Mouse (Mus musculus) intestine, embryonic 14.5 days (tissue): ENCODE results near the gene Nceh1. TPM values are rescaled to one million over a fixed set of nuclear protein-coding genes. Genes with fewer than 3 reads are reported as not detected.

Experiments used
- ATAC-seq: fragments of 200-750 bp; cut with Nextera tagmentation; replicated peaks from 2 replicates; pipeline ENCODE4 v1.8.0; 2017; ENCODE audit warnings: low read depth, moderate number of reproducible peaks, moderate TSS enrichment, moderate library complexity; ENCODE audit not compliant: low FRiP score, low TSS enrichment
- DNase-seq: peaks from one replicate; pipeline ENCODE4 v3.0.0-alpha.2; 2018; ENCODE audit warnings: low spot score
- H3K27ac ChIP-seq: fragments of 300-500 bp; sonication (generic); 2 replicates; pipeline ENCODE4 v1.5.1; 2014; ENCODE audit warnings: low read depth, mild to moderate bottlenecking, control low read depth
- H3K27me3 ChIP-seq: fragments of 300-500 bp; sonication (generic); replicated peaks from 2 replicates; pipeline ENCODE4 v1.6.1; 2014; ENCODE audit warnings: low read length, control low read depth; ENCODE audit not compliant: control insufficient read depth, insufficient read depth
- H3K36me3 ChIP-seq: fragments of 300-500 bp; sonication (generic); 2 replicates; pipeline ENCODE4 v1.6.1; 2014; ENCODE audit warnings: low read length, control low read depth; ENCODE audit not compliant: control insufficient read depth, insufficient read depth
- H3K4me1 ChIP-seq: fragments of 300-500 bp; sonication (generic); replicated peaks from 2 replicates; pipeline ENCODE4 v1.6.1; 2014; ENCODE audit warnings: low read length, control low read depth, mixed read lengths; ENCODE audit not compliant: control insufficient read depth, insufficient read depth
- H3K4me2 ChIP-seq: fragments of 300-500 bp; sonication (generic); 2 replicates; pipeline ENCODE4 v1.6.1; 2014; ENCODE audit warnings: low read length
- H3K4me3 ChIP-seq: fragments of 300-500 bp; sonication (generic); 2 replicates; pipeline ENCODE4 v1.5.1; 2014; ENCODE audit warnings: low read depth, low read length, control low read depth, mixed read lengths
- H3K9ac ChIP-seq: fragments of 300-500 bp; sonication (generic); 2 replicates; pipeline ENCODE4 v1.6.1; 2014; ENCODE audit warnings: mild to moderate bottlenecking, low read length
- H3K9me3 ChIP-seq: fragments of 300-500 bp; sonication (generic); 2 replicates; pipeline ENCODE4 v1.6.1; 2016; ENCODE audit warnings: low read length, control low read depth; ENCODE audit not compliant: control insufficient read depth
- WGBS: fragments of 180-500 bp; shearing (Covaris S2); extraction: QIAGEN DNeasy Blood & Tissue Kit; methylation state at CpG from one replicate; pipeline ENCODE4 v1.1.7; 2014; 5-methylcytosine and 5-hydroxymethylcytosine counted together
- polyA plus RNA-seq: library from polyadenylated mRNA; unstranded; fragments of >200 nt; fragmentation: Nextera tagmentation; extraction: Ambion mirVana; gene quantifications from 2 replicates; pipeline ENCODE4 v1.2.1, GENCODE M21; 2014

Gene Nceh1
- polyA plus RNA-seq, 1 experiment from 2014 or later = 6.5 TPM

DNA sequence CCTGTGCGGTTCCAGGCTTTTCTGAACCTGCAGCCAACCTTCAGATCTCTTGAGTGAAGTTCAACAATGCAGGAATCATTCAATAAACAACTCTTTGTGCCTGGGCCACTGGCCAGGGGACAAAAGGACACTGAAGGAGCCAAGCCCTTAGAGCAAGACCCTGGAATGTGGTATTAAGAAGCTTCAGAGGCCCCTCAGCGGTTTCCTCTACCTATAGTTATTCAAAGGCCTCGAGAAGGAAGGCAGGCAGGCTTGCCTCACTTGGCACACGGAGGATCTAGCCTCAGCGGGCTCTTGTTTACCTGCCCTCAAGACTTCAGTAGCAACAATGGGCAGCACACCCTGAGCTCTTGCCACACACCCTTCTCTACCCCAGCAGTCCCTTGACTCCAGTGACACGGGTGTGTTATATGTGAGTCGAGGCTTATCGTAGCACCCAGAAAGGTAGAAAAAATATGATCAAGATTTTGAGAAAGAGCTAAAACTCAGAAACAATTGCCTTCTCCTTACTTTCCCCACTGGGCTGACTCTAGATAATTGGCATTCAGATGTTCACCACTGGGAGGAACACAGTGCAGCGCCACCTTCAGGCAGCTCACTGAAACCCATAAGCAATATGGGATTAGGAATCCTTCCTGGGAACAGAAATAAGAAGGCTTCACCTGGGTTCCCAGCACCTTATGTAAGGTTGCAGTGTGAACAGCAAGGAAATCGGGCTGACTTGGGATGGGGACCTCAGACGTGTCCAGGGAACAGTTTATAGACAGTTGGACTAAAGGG lies 46.0 kb downstream of the Nceh1 start:
- H3K4me2 ChIP-seq = no peak overlapping the region
- no peaks in the 10 kb centered on the region for H3K36me3 ChIP-seq
- no peak overlapping the region for H3K9ac ChIP-seq
- no peak for DNase-seq
- no peaks in the 10 kb centered on the region for H3K27me3 ChIP-seq
- no peak overlapping the region for H3K27ac ChIP-seq
- H3K9me3 ChIP-seq = no peaks in the 10 kb centered on the region
- H3K4me3 ChIP-seq = no peak overlapping the region
- H3K4me1 ChIP-seq = no peaks in the 10 kb centered on the region
- 76% methylated on average over 11 of the region's 11 CpGs for WGBS
- no peak for ATAC-seq

DNA sequence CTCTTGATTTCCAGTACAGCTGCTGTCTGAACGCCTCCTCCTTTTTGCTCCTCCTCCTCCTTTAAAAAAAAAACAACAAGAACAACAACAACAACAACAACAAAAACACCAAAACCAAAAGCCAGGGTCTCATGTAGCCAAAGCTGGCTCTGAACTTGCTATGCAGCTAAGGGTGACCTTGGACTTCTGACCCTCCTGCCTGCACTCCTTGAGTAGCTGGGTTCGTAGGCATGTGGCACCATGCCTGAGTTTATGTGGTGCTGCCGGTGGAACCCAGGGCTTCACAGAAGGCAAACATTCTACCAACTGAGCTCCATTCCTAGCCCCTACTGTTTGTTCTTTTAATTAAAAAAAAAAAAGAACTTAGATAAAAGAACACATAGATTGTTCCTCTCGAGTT lies 50.6 kb downstream of the Nceh1 start:
- no peaks in the 10 kb centered on the region for H3K27me3 ChIP-seq
- no peak for DNase-seq
- no peaks in the 10 kb centered on the region for H3K9me3 ChIP-seq
- H3K4me1 ChIP-seq = no peaks in the 10 kb centered on the region
- H3K9ac ChIP-seq = no peak overlapping the region
- H3K36me3 ChIP-seq = no peaks in the 10 kb centered on the region
- no peak overlapping the region for H3K4me3 ChIP-seq
- H3K27ac ChIP-seq = no peak overlapping the region
- WGBS = 78% methylated on average over 4 of the region's 4 CpGs
- no peak for ATAC-seq
- H3K4me2 ChIP-seq = no peak overlapping the region

DNA sequence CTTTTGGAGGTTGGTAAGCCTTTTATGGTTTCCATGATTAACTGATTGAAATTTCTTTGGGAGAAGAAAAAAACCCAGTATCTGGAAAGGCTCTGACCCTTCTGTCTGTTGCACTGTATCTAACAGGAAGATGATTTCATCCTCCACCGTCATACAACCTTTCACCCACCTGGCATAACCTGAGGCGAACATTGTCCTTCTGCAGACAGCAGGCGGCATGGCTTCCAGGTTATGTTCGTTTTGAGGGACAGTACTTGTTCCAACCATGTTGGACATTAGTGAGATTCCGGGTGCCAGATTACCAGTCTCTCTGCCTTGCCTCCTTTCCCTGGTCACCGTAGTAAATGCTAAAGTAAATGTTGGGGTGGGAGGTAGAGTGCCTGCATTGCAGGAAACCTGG lies 51.1 kb downstream of the Nceh1 start:
- H3K4me3 ChIP-seq = no peak overlapping the region
- no peak overlapping the region for H3K9ac ChIP-seq
- no peak for ATAC-seq
- no peak for DNase-seq
- no peaks in the 10 kb centered on the region for H3K27me3 ChIP-seq
- H3K36me3 ChIP-seq = no peaks in the 10 kb centered on the region
- H3K4me2 ChIP-seq = no peak overlapping the region
- no peak overlapping the region for H3K27ac ChIP-seq
- no peaks in the 10 kb centered on the region for H3K9me3 ChIP-seq
- 86% methylated on average over 6 of the region's 6 CpGs for WGBS
- H3K4me1 ChIP-seq = no peaks in the 10 kb centered on the region

DNA sequence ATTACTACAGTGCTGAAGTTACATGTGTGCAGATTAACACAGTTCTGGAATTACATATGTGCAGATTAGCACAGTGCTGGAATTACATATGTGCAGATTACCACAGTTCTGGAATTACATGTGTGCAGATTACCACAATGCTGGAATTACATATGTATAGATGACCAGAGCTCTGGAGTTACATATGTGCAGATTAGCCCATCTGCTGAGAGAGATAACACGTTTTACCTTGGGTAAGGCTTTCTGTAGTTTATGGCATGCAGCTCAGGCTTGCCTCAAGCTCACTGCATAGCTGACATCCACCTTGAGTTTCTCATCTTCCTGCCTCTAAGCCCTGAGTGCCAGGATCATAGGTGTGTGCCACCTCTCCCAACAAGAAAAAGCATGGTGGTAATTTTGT lies 52.2 kb downstream of the Nceh1 start:
- Histone ChIP-seq H3K9ac (no peak overlapping the region), H3K4me2 (no peak overlapping the region), H3K4me3 (no peak overlapping the region), H3K36me3 (no peaks in the 10 kb centered on the region), H3K9me3 (no peaks in the 10 kb centered on the region), H3K4me1 (no peaks in the 10 kb centered on the region), H3K27me3 (no peaks in the 10 kb centered on the region), H3K27ac (no peak overlapping the region)
- 54% methylated on average over 1 of the region's 1 CpGs for WGBS
- ATAC-seq (no peak), DNase-seq (no peak)

DNA sequence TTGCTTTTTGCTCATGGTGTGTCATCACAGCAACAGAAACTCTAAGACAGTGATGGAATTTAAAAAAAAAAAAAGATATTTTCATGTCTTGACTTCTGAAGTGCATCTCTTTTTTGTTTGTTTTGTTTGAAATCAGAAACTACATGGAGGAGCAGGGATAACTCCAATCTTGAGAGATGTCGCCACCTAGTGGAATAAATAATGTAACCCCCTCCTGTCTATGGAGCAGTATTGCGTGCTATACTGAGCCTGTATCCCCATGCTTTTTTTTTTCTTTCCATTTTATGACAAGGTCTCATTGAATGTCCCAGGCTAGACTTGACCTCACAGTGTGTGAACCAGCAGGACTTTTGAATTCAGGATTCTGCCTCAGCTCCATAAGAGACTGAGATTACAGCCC lies 54.5 kb downstream of the Nceh1 start:
- Histone ChIP-seq H3K4me3 (no peak overlapping the region), H3K27me3 (no peaks in the 10 kb centered on the region), H3K4me1 (no peaks in the 10 kb centered on the region), H3K4me2 (no peak overlapping the region), H3K36me3 (0 out of 2 replicates have a peak, but pooled peaks cover 5% of the 10 kb centered on the region), H3K9ac (no peak overlapping the region), H3K27ac (no peak overlapping the region), H3K9me3 (no peaks in the 10 kb centered on the region)
- ATAC-seq (peak; percentile 67), DNase-seq (no peak)
- 18% methylated on average over 2 of the region's 2 CpGs for WGBS

GRCm38 (mm10) chr3:27238563-27238962 lies 55.8 kb downstream of the Nceh1 start:
- no peak for DNase-seq
- H3K27ac ChIP-seq = no peak overlapping the region
- H3K36me3 ChIP-seq = 0 out of 2 replicates have a peak, but pooled peaks cover 5% of the 10 kb centered on the region
- no peak overlapping the region for H3K4me2 ChIP-seq
- no peak for ATAC-seq
- 74% methylated on average over 5 of the region's 5 CpGs for WGBS
- H3K4me3 ChIP-seq = no peak overlapping the region
- H3K27me3 ChIP-seq = no peaks in the 10 kb centered on the region
- no peaks in the 10 kb centered on the region for H3K4me1 ChIP-seq
- no peak overlapping the region for H3K9ac ChIP-seq
- no peaks in the 10 kb centered on the region for H3K9me3 ChIP-seq

GRCm38 (mm10) chr3:27239568-27239967 lies 56.8 kb downstream of the Nceh1 start:
- DNase-seq (no peak), ATAC-seq (no peak)
- H3K27me3 ChIP-seq = no peaks in the 10 kb centered on the region
- H3K27ac ChIP-seq = no peak overlapping the region
- H3K4me2 ChIP-seq = no peak overlapping the region
- no peaks in the 10 kb centered on the region for H3K9me3 ChIP-seq
- no peaks in the 10 kb centered on the region for H3K4me1 ChIP-seq
- H3K9ac ChIP-seq = no peak overlapping the region
- H3K4me3 ChIP-seq = no peak overlapping the region
- H3K36me3 ChIP-seq = 0 out of 2 replicates have a peak, but pooled peaks cover 5% of the 10 kb centered on the region
- WGBS = 92% methylated on average over 16 of the region's 16 CpGs

DNA sequence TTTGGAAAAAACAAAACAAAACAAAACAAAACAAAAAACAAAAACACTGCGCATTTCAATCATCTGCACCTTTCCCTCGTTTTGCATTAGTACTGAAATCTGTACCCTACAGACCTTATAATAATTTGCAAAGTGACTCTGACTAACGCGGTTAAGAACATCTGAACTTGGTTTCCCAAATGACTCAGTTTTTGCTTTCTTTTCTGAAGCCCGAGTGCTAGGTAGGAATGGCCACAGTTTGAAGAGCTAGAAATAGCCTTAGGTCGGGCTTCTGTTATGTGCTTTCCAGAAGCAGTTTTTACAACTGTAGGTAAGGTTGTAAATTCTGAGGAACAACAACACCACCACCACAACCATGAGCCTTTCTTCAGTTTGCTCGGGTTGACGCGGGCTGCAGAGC lies 59.1 kb downstream of the Nceh1 start:
- no peak for DNase-seq
- H3K9me3 ChIP-seq = no peaks in the 10 kb centered on the region
- H3K4me3 ChIP-seq = no peak overlapping the region
- H3K4me1 ChIP-seq = no peaks in the 10 kb centered on the region
- no peak overlapping the region for H3K27ac ChIP-seq
- 86% methylated on average over 9 of the region's 9 CpGs for WGBS
- no peak overlapping the region for H3K4me2 ChIP-seq
- H3K36me3 ChIP-seq = 0 out of 2 replicates have a peak, but pooled peaks cover 5% of the 10 kb centered on the region
- H3K9ac ChIP-seq = no peak overlapping the region
- H3K27me3 ChIP-seq = no peaks in the 10 kb centered on the region
- no peak for ATAC-seq

- ATAC-seq = no peak
- no peak overlapping the region for H3K9ac ChIP-seq
- no peak overlapping the region for H3K4me3 ChIP-seq
- no peak for DNase-seq
- H3K4me2 ChIP-seq = no peak overlapping the region
- H3K4me1 ChIP-seq = no peaks in the 10 kb centered on the region
- no peaks in the 10 kb centered on the region for H3K9me3 ChIP-seq
- no peak overlapping the region for H3K27ac ChIP-seq
- H3K36me3 ChIP-seq = 0 out of 2 replicates have a peak, but pooled peaks cover 5% of the 10 kb centered on the region
- 87% methylated on average over 2 of the region's 2 CpGs for WGBS
- no peaks in the 10 kb centered on the region for H3K27me3 ChIP-seq
Measured at GRCm38 (mm10) chr3:27246166-27246565, 63.4 kb downstream of the Nceh1 start.
